Comparison of ENCODE assay signal across 8 mouse cellular contexts in the genomic region with DNA sequence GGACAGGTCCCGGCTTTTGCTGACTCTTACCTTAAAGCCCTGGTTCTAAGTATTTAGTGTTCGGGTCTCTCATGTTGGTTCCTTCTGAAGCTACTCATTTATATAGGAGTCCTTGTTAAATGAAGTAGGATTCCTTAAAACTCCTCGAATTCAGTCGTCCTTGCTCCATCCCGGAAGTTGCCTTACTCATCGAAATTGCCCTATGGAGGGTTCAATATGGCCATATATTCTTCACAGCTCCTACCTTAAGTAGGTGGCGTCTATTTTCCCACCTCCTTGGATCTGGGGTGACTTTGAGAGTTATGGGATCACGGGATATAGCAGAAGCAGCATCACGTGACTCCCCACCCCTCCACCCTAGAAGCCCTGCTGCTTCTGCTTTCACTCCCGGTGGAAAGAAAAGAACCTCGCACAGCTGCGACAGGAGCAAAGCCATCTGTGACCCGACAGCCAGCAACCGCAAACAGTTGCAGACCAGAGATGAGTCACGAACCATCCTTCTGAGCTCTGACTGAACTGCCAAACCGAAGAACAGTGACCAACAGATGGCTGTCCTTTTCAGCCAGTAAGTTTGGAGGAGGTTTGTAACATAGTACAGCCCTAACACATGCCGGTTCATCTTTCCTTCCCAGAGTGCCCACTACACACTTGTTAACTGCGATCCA. TPM values are rescaled to one million over a fixed set of nuclear protein-coding genes. Genes with fewer than 3 reads are reported as not detected.
DNase-seq lines count a peak whose midpoint lies in the region; ATAC-seq lines count a peak whose summit lies in the region.

No protein-coding gene starts in this region.

- no peaks in the 10 kb centered on the region for H3K27me3 ChIP-seq in intestine, embryonic 16.5 days (replicated peaks; ENCODE audit: control insufficient read depth, insufficient read depth, low read length)
- no peaks in the 10 kb centered on the region for H3K27me3 ChIP-seq in stomach, embryonic 14.5 days (ENCODE audit: control insufficient read depth, insufficient read depth, low read length)

- H3K9me3 ChIP-seq in intestine, embryonic 16.5 days (ENCODE audit: control insufficient read depth, low read length) = no peaks in the 10 kb centered on the region
- no peaks in the 10 kb centered on the region for H3K9me3 ChIP-seq in stomach, embryonic 14.5 days (ENCODE audit: control insufficient read depth, low read depth, low read length)

- 0 out of 2 replicates have a peak overlapping the region, but pooled peaks have one; percentile 18 for H3K27ac ChIP-seq in intestine, embryonic 16.5 days (ENCODE audit: low read length)
- peak overlapping the region; percentile 18; the same call in 1 of the 2 replicates for H3K27ac ChIP-seq in stomach, embryonic 14.5 days (ENCODE audit: low read length)

- WGBS in intestine, embryonic 16.5 days = 52% methylated on average over 18 of the region's 18 CpGs
- WGBS in stomach, embryonic 14.5 days = 47% methylated on average over 18 of the region's 18 CpGs

- H3K4me2 ChIP-seq in intestine, embryonic 16.5 days (ENCODE audit: low read depth, low read length) = peak overlapping the region; percentile 31
- peak overlapping the region; percentile 30; the same call in 1 of the 2 replicates for H3K4me2 ChIP-seq in stomach, embryonic 14.5 days (replicated peaks; ENCODE audit: low read depth, low read length)

- no peak overlapping the region for H3K4me3 ChIP-seq in intestine, embryonic 16.5 days (ENCODE audit: low read length)
- no peak overlapping the region; the same call in 1 of the 2 replicates for H3K4me3 ChIP-seq in stomach, embryonic 14.5 days (ENCODE audit: low read depth, low read length)

- no peak overlapping the region for H3K9ac ChIP-seq in intestine, embryonic 16.5 days (ENCODE audit: low read depth, low read length)
- H3K9ac ChIP-seq in stomach, embryonic 14.5 days (replicated peaks; ENCODE audit: low read depth, low read length) = no peak overlapping the region

- ATAC-seq in intestine, embryonic 16.5 days = peak; percentile 78
- ATAC-seq in stomach, embryonic 14.5 days (ENCODE audit: insufficient number of reproducible peaks, insufficient read depth, low FRiP score, low read depth) = peak; percentile 58; the same call in 1 of the 2 replicates

- H3K4me1 ChIP-seq in intestine, embryonic 16.5 days (ENCODE audit: control insufficient read depth, insufficient read depth, low read length) = peaks cover 3% of the 10 kb centered on the region; the same call in 1 of the 2 replicates
- H3K4me1 ChIP-seq in stomach, embryonic 14.5 days (ENCODE audit: control insufficient read depth, insufficient read depth, low read length) = no peaks in the 10 kb centered on the region

- H3K36me3 ChIP-seq in intestine, embryonic 16.5 days (ENCODE audit: control insufficient read depth, insufficient read depth, low read length) = no peaks in the 10 kb centered on the region
- no peaks in the 10 kb centered on the region for H3K36me3 ChIP-seq in stomach, embryonic 14.5 days (ENCODE audit: control insufficient read depth, insufficient read depth, low read length)

- intact Hi-C loops in left cerebral cortex, postnatal 36 days (cut with DNase I) = loop anchor here (2.0 kb wide), 1 partner anchor 94 kb away; a partner anchor contains a TSS

- DNase-seq in adrenal gland, adult (ENCODE audit: inconsistent age in 2 of 2, low spot score in 1 of 2) = peak; percentile 68 to 78
- no peak for DNase-seq in adrenal gland, postnatal 4 days (ENCODE audit: low spot score in 2 of 2)
- DNase-seq in adrenal gland, postnatal 25 days = peak; percentile 26
- peak; percentile 99 for DNase-seq in heart, adult 11 months
- DNase-seq in left cerebral cortex, postnatal 36 days (ENCODE audit: low spot score in 2 of 2) = peak; percentile 67 to 68
- peak; percentile 34 for DNase-seq in mesoderm, embryonic 11.5 days (ENCODE audit: low read depth, low spot score)

RNA-seq across cellular contexts. Expression of a gene that starts 40.7 kb away (rescaled TPM):
- not detected for total RNA-seq in adrenal gland, postnatal 4 days (2021)
- total RNA-seq in adrenal gland, postnatal 25 days (2021) = not detected in 2 replicates
- polyA plus RNA-seq in intestine, embryonic 16.5 days (2015; fragmentation: Nextera tagmentation; extraction: Ambion mirVana) = not detected in 2 replicates
- not detected for total RNA-seq in left cerebral cortex, postnatal 36 days (2021)
- not detected in 2 replicates for polyA plus RNA-seq in stomach, embryonic 14.5 days (2014; fragmentation: Nextera tagmentation; extraction: Ambion mirVana)

RNA-seq across cellular contexts. Expression of a gene that starts 46.7 kb away (rescaled TPM):
- not detected for total RNA-seq in adrenal gland, postnatal 4 days (2021)
- not detected in 2 replicates for total RNA-seq in adrenal gland, postnatal 25 days (2021)
- polyA plus RNA-seq in intestine, embryonic 16.5 days (2015; fragmentation: Nextera tagmentation; extraction: Ambion mirVana) = 0.16 TPM in 1 of 2 replicates, not detected in the other
- total RNA-seq in left cerebral cortex, postnatal 36 days (2021) = not detected
- polyA plus RNA-seq in stomach, embryonic 14.5 days (2014; fragmentation: Nextera tagmentation; extraction: Ambion mirVana) = not detected in 2 replicates

RNA-seq across cellular contexts. Expression of a gene that starts 52.4 kb away (rescaled TPM):
- not detected for total RNA-seq in adrenal gland, postnatal 4 days (2021)
- total RNA-seq in adrenal gland, postnatal 25 days (2021) = not detected in 2 replicates
- 0.23 TPM in 1 of 2 replicates, not detected in the other for polyA plus RNA-seq in intestine, embryonic 16.5 days (2015; fragmentation: Nextera tagmentation; extraction: Ambion mirVana)
- not detected for total RNA-seq in left cerebral cortex, postnatal 36 days (2021)
- polyA plus RNA-seq in stomach, embryonic 14.5 days (2014; fragmentation: Nextera tagmentation; extraction: Ambion mirVana) = not detected in 2 replicates

RNA-seq across cellular contexts. Expression of a gene that starts 58.5 kb away (rescaled TPM):
- total RNA-seq in adrenal gland, postnatal 4 days (2021) = under 1 TPM in 1 of 2 experiments, not detected in 1; 0.17 TPM
- not detected in 2 replicates for total RNA-seq in adrenal gland, postnatal 25 days (2021)
- 0.17 TPM in 1 of 2 replicates, not detected in the other for polyA plus RNA-seq in intestine, embryonic 16.5 days (2015; fragmentation: Nextera tagmentation; extraction: Ambion mirVana)
- total RNA-seq in left cerebral cortex, postnatal 36 days (2021) = not detected
- polyA plus RNA-seq in stomach, embryonic 14.5 days (2014; fragmentation: Nextera tagmentation; extraction: Ambion mirVana) = not detected in 2 replicates

Comparison
In these comparisons a context has a peak if more than half of its experiments do, and no peak if none do; other contexts are left out.
1. DNase-seq: peak in adrenal gland, adult (2 of 2), adrenal gland, postnatal 25 days (single experiment), heart, adult 11 months (single experiment), left cerebral cortex, postnatal 36 days (2 of 2) and mesoderm, embryonic 11.5 days (single experiment); none in adrenal gland, postnatal 4 days (0 of 2).